Mouse (Mus musculus) right cerebral cortex, postnatal 14 days (tissue): ENCODE results near the gene Grm8.

ENCODE experiments used
- DNase-seq: peaks from one replicate; pipeline ENCODE4 v3.0.0; 2022

Gene Grm8

DNA sequence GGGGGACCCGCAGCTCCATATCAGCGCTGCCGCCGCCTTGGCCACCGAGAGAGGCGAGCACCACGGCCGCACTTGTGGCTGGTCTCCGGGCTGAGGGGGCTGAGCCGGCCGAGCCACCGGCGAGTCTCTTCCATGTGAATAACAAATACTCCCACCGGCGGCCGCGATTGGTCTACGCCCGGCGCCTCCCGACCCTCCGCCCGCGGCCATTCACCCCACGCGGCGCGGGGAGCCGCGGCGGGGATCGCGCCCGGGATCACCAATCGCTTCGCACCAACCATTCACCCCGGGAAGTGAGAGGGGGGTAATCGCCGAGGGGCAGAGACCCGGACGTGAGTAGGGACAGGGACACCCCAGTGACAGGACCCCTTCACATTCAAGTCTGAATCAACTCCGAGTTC, at the start of gene Grm8:
Gene Grm8, minus strand, starts transcription at position 178 of the 401 bp plus-strand sequence.
- peak; percentile 43 for DNase-seq

- no peak for DNase-seq
Measured at GRCm38 (mm10) chr6:28169851-28170539, 35.0 kb upstream of the Grm8 start.

- no peak for DNase-seq
Measured at GRCm38 (mm10) chr6:28160399-28160798, 25.4 kb upstream of the Grm8 start.

DNA sequence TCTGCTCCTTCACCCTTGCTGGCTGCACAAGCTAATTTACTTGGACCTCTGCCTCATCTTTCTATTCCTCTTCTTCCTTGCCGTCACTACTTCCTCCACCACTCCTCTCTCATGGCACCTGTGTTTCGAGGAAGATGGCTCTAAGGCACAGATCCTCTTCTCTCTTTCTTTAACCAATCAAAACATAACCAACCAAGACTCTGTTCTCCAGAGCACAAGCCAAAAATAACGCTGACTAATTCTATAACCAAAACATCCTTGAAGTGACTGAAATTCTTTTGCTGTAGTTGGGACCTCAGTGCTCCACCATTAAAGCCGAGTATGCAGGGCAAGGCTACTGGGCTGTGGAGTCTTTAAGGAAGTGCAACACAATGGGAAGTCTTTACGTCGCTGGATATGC, 11.5 kb upstream of the Grm8 start:
- DNase-seq = no peak

DNA sequence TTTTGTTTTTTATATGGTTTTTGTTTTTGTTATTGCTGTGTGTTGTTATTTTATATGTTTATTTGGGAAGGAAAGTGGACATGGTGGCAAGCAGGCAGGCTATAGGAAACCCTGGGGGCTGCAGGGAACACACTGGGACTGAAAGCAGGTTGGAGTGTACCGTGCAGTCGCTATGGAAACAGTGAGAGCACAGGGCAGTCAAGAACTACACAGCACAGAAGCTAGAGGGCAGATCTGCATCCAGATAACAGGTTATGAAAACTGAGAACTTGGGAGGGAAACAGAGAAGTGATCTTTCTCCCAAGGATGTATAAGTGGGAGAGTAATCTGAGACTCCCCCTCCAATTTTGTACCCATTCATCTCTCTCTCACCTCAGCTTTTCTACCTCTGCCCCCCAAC, 7.4 kb upstream of the Grm8 start:
- DNase-seq = no peak

GRCm38 (mm10) chr6:28135411-28136233, 644 bp upstream of the Grm8 start:
- DNase-seq = peak; percentile 86

DNA sequence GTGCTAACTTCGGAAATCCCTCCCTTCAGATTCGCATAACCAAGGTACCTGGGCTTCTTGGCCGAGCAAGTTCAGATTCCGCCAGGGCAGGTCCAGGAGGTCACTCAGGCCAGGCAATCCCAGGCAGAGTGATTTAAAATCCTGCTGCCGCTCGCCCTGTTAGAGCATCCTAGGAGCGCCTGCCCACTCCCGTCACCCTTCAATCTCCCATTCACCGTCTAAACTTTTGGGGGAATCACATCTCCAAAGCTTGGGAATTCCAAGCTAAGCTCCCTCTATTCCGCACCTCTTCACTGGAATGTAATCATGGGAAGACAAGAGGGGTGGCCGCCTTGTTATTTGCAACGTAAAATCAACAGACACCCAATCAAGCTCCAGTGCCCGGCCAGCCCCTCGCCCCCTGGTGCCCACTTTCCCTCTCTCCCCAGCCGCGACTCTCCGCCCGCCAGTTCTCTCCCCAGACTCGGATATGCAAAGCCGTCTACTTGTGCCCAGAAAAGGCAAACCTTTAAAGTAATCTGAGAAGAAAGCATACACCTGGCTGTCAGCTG, 652 bp downstream of the Grm8 start:
- peak; percentile 24 for DNase-seq

- peak; percentile 14 for DNase-seq
Measured at GRCm38 (mm10) chr6:28133206-28134063, 1.5 kb downstream of the Grm8 start.

DNA sequence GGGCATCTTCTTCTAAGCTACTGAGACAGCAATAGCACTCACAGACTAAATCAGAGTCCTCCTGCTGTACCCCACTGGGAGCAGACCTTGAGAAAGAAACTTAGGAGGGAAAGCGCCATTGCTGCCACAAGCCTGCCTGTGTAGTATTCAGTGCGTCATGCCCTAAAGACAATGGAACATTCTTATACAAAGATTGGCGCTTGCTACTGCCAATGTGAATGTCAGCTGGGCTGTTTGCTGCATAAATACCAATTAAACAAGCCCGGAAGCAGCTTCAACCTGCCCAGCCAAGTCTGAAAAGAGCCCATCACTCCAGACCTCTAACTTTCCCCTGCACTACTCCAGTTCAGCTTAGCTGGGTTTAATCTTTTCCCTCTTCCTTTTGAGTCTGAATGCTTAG, 2.9 kb downstream of the Grm8 start:
- no peak for DNase-seq

DNA sequence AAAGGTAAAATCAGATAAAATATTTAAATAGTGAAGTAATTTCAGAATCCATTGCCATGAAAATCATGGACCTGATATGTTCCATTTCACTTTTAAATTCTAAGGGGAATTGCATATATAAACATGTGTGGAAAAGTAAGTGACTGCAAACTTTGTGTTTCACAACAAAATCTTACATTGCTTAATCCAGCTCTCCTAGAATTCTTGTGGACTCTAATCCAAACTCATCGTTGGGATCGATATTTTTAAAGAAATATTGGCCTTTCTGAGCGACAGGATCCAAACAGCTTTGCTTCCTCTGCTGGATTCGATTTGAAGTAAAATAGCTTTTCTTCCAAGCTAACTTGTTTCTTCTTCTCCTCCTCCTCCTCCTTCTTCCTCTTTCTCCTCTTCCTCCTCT, 6.1 kb downstream of the Grm8 start:
- no peak for DNase-seq

- DNase-seq = no peak
Measured at GRCm38 (mm10) chr6:28115519-28115918, 19.5 kb downstream of the Grm8 start.

- no peak for DNase-seq
Measured at GRCm38 (mm10) chr6:28114916-28115315, 20.1 kb downstream of the Grm8 start.

GRCm38 (mm10) chr6:28111551-28111950, 23.4 kb downstream of the Grm8 start:
- DNase-seq = no peak

DNA sequence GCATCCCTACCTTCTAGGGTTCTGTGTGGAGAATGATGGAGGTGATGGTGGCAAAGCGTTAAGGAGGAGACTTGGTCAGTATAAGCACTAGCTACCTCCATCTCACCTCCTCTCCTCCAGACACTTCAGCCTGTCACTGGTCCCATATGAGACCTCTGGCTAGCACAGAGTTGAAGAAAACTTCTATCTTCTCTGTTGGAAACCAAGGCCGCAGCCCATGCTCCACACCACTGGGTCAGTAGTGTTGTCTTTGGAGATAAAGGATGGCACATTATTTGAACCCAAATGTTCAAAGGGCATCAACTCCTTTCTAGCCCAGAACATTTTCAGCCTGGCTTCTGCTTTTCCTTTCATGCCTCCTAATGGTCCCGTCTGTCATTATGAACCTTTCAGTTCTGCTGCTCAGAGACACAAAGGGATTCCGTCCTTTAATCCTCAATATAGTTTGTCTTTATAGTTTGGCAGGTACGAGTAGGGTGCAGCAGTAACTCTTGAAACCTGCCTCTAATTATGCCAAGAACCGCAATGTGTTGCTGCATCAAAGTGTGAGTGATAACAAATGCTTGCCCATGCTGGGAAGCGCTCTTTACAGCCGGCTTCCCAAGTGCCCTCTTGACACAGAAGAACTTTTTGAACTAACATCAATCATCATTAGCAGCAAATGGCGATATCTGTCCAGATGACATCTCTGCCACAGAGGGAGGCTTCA, 32.2 kb downstream of the Grm8 start:
- no peak for DNase-seq

GRCm38 (mm10) chr6:28100001-28100400, 35.0 kb downstream of the Grm8 start:
- no peak for DNase-seq

DNA sequence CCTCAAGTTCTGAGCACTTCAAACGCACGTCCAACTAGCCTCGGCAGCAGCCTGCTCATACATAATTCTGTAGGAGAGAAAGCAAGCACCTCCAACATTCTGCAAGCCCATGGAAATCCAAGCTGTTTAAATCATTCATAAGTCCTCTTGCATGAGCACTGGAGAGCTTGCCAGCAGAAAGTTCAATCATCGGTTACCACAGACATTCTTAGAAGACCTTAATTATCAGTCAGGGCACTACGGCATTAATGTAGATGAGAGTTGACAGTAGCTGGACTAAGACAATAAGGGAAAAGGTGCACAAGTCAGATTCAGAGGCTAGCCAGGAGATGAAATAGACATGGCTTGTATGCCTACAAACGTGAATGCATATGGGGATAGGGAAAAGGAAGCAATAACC, 42.5 kb downstream of the Grm8 start:
- no peak for DNase-seq

- DNase-seq = no peak
Measured at GRCm38 (mm10) chr6:28091836-28092235, 43.1 kb downstream of the Grm8 start.

DNA sequence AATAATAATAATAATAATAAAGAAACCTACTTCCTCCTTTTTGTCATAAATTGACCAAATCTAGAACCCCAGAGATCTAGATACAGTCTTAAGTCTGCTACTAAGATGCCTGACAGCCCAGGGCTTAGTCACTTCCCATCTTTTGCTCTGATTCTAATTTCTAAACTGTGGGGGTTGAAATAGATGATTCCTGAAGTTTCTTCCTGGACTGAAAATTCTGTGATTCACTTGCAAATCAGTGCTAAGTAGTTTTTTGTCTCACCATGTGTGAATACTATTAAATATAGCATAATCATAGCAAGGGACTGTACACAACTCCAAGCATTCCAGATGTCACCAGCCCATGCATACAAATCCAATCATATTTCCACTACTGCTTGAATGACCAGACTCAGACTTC, 44.0 kb downstream of the Grm8 start:
- DNase-seq = no peak

- DNase-seq = no peak
Measured at GRCm38 (mm10) chr6:28075534-28075933, 59.4 kb downstream of the Grm8 start.

DNA sequence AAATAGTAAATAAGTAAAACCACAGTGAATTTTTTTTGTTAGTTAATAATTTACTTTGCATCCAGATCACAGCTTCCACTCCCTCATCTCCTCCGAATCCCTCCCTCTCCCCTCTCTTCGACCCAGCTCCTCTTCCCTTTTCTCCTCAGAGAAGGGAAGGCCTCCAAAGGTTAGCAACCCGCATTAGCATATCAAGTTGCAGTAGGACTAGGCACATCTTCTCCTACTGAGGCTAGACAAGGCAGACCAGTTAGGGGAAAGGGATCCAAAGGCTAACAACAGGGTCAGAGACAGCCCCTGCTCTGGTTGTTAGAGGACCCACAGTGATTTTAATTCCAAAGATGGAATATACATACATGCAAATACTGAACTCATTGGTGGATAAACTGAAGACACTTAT, 60.5 kb downstream of the Grm8 start:
- no peak for DNase-seq

DNA sequence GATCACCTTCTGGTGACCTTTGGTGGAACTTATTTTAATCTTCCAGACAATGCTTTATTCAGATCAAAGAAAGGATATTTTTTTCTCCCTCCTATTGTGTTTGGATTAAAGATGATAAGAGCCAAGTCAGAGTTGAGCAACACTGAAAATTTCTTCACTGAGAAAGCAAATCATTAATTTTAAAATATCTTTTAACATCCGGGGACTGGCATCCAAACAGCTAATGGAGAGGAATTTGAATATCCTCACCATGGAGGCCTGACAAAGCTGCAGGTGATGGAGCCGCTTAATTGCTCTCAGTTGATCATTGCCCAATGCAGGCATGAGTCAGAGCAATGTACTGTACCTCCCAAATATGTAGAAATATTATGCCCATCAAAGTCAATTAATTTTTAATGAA, 83.0 kb downstream of the Grm8 start:
- no peak for DNase-seq

DNA sequence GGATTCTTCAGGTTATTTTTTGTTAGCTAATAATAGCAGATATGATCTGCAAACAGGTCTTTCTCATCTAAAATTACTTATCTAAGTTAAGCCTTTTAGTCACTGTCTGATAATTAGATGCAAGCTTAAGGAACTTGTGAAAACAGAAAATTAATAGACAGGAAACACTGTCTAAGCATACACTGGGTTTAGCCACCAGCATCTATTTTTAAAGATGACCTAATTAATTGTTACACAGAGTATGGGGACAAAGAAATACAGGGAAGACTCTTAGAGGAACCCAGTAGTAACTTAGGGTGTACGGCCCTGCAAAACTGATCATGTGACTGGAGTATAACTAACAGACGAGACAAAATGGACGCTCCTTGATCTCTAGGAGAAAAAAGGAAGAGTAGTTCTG, 92.6 kb downstream of the Grm8 start:
- DNase-seq = no peak

- no peak for DNase-seq
Measured at GRCm38 (mm10) chr6:28040815-28041214, 94.2 kb downstream of the Grm8 start.
